Mouse (Mus musculus) hindbrain, embryonic 11.5 days (tissue): Measurements from ENCODE around the gene Myl6b. TPM values are rescaled to one million over a fixed set of nuclear protein-coding genes. Genes with fewer than 3 reads are reported as not detected.

ENCODE experiments used
- ATAC-seq: fragments of 200-750 bp; cut with Nextera tagmentation; 2 replicates; pipeline ENCODE4 v1.8.0; 2017; ENCODE audit warnings: mild to moderate bottlenecking, moderate TSS enrichment, moderate library complexity; ENCODE audit not compliant: low FRiP score
- DNase-seq: peaks from one replicate; pipeline ENCODE4 v3.0.0-alpha.2; 2015; ENCODE audit warnings: low spot score
- H3K27ac ChIP-seq: fragments of 300-500 bp; sonication (generic); 2 replicates; pipeline ENCODE4 v1.5.1; 2014; ENCODE audit warnings: mild to moderate bottlenecking, low read depth, low read length
- H3K27me3 ChIP-seq: fragments of 300-500 bp; sonication (generic); 2 replicates; pipeline ENCODE4 v1.6.1; 2014; ENCODE audit warnings: mild to moderate bottlenecking, low read length, moderate library complexity, mixed read lengths; ENCODE audit not compliant: control insufficient read depth, insufficient read depth
- H3K36me3 ChIP-seq: fragments of 300-500 bp; sonication (generic); 2 replicates; pipeline ENCODE4 v1.6.1; 2014; ENCODE audit warnings: mild to moderate bottlenecking, low read length, moderate library complexity, mixed read lengths; ENCODE audit not compliant: control insufficient read depth, insufficient read depth
- H3K4me1 ChIP-seq: fragments of 300-500 bp; sonication (generic); replicated peaks from 2 replicates; pipeline ENCODE4 v1.6.1; 2014; ENCODE audit warnings: low read length, mixed read lengths; ENCODE audit not compliant: control insufficient read depth, insufficient read depth
- H3K4me2 ChIP-seq: fragments of 300-500 bp; sonication (generic); replicated peaks from 2 replicates; pipeline ENCODE4 v1.6.1; 2014; ENCODE audit warnings: mild to moderate bottlenecking, low read depth, low read length
- H3K4me3 ChIP-seq: fragments of 300-500 bp; sonication (generic); 2 replicates; pipeline ENCODE4 v1.5.1; 2014; ENCODE audit warnings: low read depth, low read length
- H3K9ac ChIP-seq: fragments of 300-500 bp; sonication (generic); 2 replicates; pipeline ENCODE4 v1.6.1; 2014; ENCODE audit warnings: low read depth, low read length
- H3K9me3 ChIP-seq: fragments of 300-500 bp; sonication (generic); 2 replicates; pipeline ENCODE4 v1.6.1; 2016; ENCODE audit warnings: low read length; ENCODE audit not compliant: control insufficient read depth
- WGBS: fragments of 180-500 bp; shearing (Covaris S2); extraction: QIAGEN DNeasy Blood & Tissue Kit; methylation state at CpG from one replicate; pipeline ENCODE4 v1.1.7; 2014; 5-methylcytosine and 5-hydroxymethylcytosine counted together
- polyA plus RNA-seq: library from polyadenylated mRNA; unstranded; fragments of >200 nt; fragmentation: Nextera tagmentation; extraction: Ambion mirVana; gene quantifications from 2 replicates; pipeline ENCODE4 v1.2.1, GENCODE M21; 2014

Myl6b gene
- polyA plus RNA-seq = 3.3 and 4.2 TPM in 2 replicates

- WGBS = under 1% methylated on average over 27 of the region's 27 CpGs
- Histone ChIP-seq H3K4me3 (peak within 1 kb of the TSS; percentile 52), H3K36me3 (no peaks in the 10 kb centered on the region; the same call in 1 of the 2 replicates)
These were observed at the start of gene Myl6b for GRCm38 (mm10) chr10:128498590-128498989. Gene Myl6b (minus strand): TSS chr10:128498685.

DNA sequence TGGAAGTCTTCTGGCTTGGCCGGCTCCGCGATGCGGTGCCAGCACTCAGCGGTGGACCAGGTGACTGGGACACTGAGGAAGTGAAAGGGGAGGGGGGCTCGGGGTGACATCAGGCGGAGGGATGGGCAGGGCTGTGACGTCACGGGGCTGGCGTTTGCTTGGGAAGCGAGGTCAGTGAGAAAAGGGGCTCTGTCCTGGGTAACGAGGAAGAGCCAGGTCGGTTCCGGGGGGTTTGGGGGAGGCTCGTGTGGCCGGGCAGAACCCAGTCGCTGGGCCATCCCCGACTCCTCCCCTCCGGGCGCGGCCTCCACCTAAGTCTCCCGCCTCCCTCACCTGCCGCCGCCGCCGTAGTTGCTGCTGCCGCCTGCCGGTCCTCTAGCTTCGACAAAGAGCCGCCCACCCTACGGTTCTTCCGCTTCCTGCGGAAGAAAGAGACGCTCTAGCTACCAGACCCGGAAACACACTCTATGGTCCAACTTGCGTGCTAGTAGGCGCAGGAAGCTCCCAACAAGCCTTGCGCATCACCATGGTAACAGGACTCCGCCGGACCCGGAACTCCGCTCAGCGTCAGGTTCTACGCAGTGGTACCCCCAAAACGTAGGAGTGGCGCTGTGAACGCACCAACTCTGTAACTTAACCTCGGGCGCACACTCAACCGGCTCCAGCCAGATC, 49.0 kb upstream of the Myl6b start, which contains the start of gene Zc3h10:
TSS of gene Zc3h10 (minus strand) at position 414 of the 672 bp plus-strand sequence.
- Histone ChIP-seq H3K27ac (peak within 1 kb of the TSS; percentile 90), H3K4me2 (peak within 1 kb of the TSS; percentile 81), H3K27me3 (no peaks in the 10 kb centered on the region), H3K4me1 (peaks cover 2% of the 10 kb centered on the region; the same call in 1 of the 2 replicates), H3K36me3 (peaks cover 11% of the 10 kb centered on the region), H3K4me3 (peak within 1 kb of the TSS; percentile 79), H3K9ac (peak within 1 kb of the TSS; percentile 91), H3K9me3 (no peaks in the 10 kb centered on the region)
- ATAC-seq (peak; percentile 91), DNase-seq (peak; percentile 93)
- WGBS = under 1% methylated on average over 46 of the region's 50 CpGs

More at GRCm38 (mm10) chr10:128498590-128498989, at the start of gene Myl6b:
- DNase-seq (peak; percentile 95), ATAC-seq (peak; percentile 86)
- H3K4me1 ChIP-seq = peaks cover 9% of the 10 kb centered on the region
- peak within 1 kb of the TSS; percentile 70 for H3K27ac ChIP-seq
- H3K27me3 ChIP-seq = no peaks in the 10 kb centered on the region; the same call in 1 of the 2 replicates
- peak within 1 kb of the TSS; percentile 61 for H3K9ac ChIP-seq
- no peaks in the 10 kb centered on the region for H3K9me3 ChIP-seq
- peak within 1 kb of the TSS; percentile 69 for H3K4me2 ChIP-seq

DNA sequence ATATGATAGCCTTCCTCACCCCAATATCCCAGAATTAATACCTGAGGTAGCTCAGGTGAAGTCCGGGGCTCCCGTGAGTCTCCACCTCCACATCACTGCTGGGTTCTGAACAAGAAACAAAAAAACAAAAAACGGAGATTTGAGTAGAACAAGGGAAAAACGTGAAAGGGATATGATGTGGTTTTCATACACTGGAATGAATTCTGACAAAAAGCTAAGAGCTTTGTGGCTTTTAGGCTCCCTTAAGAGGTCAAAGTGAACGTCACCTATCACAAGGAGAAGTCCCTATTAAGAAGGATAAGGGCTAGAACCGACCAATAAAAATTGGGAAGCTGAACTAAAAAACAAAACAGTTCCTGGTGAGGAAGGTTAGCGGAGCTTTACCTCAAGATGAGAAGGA, 48.3 kb upstream of the Myl6b start:
- peak overlapping the region; percentile 79 for H3K4me3 ChIP-seq
- peaks cover 2% of the 10 kb centered on the region; the same call in 1 of the 2 replicates for H3K4me1 ChIP-seq
- no peaks in the 10 kb centered on the region for H3K9me3 ChIP-seq
- H3K27ac ChIP-seq = 0 out of 2 replicates have a peak overlapping the region, but pooled peaks have one; percentile 90
- no peaks in the 10 kb centered on the region for H3K27me3 ChIP-seq
- ATAC-seq (no peak), DNase-seq (peak; percentile 10)
- peak overlapping the region; percentile 81 for H3K4me2 ChIP-seq
- peak overlapping the region; percentile 76 for H3K9ac ChIP-seq
- H3K36me3 ChIP-seq = peaks cover 11% of the 10 kb centered on the region
- WGBS = 21% methylated on average over 7 of the region's 7 CpGs

GRCm38 (mm10) chr10:128546361-128546760, 47.9 kb upstream of the Myl6b start:
- 18% methylated on average over 4 of the region's 4 CpGs for WGBS
- ATAC-seq = no peak

DNA sequence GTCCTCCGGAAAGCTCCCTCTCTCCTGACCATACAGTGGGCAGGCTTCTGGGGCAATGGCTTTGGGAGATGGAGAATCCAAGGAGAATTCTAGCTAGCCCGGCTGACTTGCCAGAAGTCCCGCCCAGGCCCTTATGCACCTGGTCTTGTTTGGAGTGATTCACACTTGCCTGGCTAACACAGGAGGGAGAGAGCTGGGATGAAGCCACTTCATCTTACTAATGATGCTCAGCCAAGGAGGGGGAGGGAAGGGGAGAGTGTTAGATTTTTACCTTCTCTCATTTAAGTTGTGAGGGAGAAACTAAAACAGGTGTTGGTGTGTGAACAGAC, 47.0 kb upstream of the Myl6b start:
- 92% methylated on average over 3 of the region's 3 CpGs for WGBS
- no peak overlapping the region for H3K9ac ChIP-seq
- peaks cover 2% of the 10 kb centered on the region; the same call in 1 of the 2 replicates for H3K4me1 ChIP-seq
- no peak overlapping the region for H3K4me3 ChIP-seq
- ATAC-seq (no peak), DNase-seq (no peak)
- H3K36me3 ChIP-seq = peaks cover 11% of the 10 kb centered on the region
- H3K9me3 ChIP-seq = no peaks in the 10 kb centered on the region
- no peak overlapping the region for H3K4me2 ChIP-seq
- H3K27me3 ChIP-seq = no peaks in the 10 kb centered on the region
- H3K27ac ChIP-seq = no peak overlapping the region

More at GRCm38 (mm10) chr10:128546361-128546760, 47.9 kb upstream of the Myl6b start:
- Histone ChIP-seq H3K36me3 (peaks cover 11% of the 10 kb centered on the region), H3K27me3 (no peaks in the 10 kb centered on the region), H3K4me2 (peak overlapping the region; percentile 81), H3K9ac (peak overlapping the region; percentile 76; the same call in 1 of the 2 replicates), H3K27ac (0 out of 2 replicates have a peak overlapping the region, but pooled peaks have one; percentile 90), H3K4me1 (peaks cover 2% of the 10 kb centered on the region; the same call in 1 of the 2 replicates), H3K9me3 (no peaks in the 10 kb centered on the region), H3K4me3 (peak overlapping the region; percentile 79)
- peak; percentile 49 for DNase-seq

DNA sequence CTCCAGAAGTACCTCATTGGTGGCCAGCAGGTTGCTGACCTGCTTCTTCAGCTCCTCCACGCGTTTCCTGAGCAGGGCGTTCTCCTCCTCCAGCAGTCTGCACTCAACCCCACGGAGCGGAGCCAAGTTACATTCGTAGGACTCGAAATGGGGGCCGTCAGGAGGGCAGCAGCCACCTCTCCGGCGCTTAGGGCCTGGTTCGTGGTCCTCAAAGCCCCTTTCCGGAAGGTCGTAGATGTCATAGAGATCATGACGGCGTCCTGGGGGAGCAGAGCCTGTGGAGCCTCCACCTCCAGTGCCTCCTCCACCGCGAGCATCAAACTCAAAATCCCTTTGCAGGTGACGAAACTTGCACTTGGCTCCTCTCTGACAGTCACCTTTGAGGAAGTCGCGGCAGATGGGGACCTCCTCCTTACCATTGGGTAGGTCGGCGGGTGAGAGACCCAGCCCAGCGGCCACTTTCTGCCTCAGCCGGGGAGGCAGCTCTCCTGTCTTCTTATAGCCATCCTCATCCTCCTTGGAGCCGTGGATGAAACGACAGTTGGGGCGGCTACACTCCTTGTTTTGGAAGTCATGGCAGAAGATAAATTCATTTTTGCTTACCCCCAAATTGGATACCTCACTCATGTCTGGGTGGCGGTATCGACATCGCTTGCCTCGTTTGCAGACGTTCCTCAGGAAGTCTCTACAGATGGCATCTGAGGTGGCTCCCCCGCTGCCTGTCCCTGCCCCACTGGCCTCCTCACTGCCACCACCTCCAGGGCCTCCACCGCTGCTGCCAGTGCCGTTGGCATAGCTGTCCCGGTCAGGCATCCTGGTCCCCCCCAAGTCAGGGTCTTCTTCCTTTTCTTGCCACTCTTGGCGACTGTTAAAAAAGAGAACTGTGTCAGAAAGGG, 46.4 kb upstream of the Myl6b start:
- 95% methylated on average over 37 of the region's 37 CpGs for WGBS
- no peak overlapping the region for H3K4me2 ChIP-seq
- peaks cover 2% of the 10 kb centered on the region; the same call in 1 of the 2 replicates for H3K4me1 ChIP-seq
- H3K9me3 ChIP-seq = no peaks in the 10 kb centered on the region
- peaks cover 11% of the 10 kb centered on the region for H3K36me3 ChIP-seq
- no peak overlapping the region for H3K4me3 ChIP-seq
- DNase-seq (no peak), ATAC-seq (no peak)
- no peaks in the 10 kb centered on the region for H3K27me3 ChIP-seq
- no peak overlapping the region for H3K27ac ChIP-seq
- H3K9ac ChIP-seq = no peak overlapping the region

GRCm38 (mm10) chr10:128544151-128544657, 45.7 kb upstream of the Myl6b start:
- no peak overlapping the region for H3K27ac ChIP-seq
- H3K4me1 ChIP-seq = peaks cover 2% of the 10 kb centered on the region; the same call in 1 of the 2 replicates
- no peak for DNase-seq
- 97% methylated on average over 15 of the region's 15 CpGs for WGBS
- H3K4me3 ChIP-seq = no peak overlapping the region
- no peak overlapping the region for H3K9ac ChIP-seq
- H3K9me3 ChIP-seq = no peaks in the 10 kb centered on the region
- no peaks in the 10 kb centered on the region for H3K27me3 ChIP-seq
- H3K36me3 ChIP-seq = peaks cover 11% of the 10 kb centered on the region
- no peak overlapping the region for H3K4me2 ChIP-seq
- ATAC-seq = no peak

DNA sequence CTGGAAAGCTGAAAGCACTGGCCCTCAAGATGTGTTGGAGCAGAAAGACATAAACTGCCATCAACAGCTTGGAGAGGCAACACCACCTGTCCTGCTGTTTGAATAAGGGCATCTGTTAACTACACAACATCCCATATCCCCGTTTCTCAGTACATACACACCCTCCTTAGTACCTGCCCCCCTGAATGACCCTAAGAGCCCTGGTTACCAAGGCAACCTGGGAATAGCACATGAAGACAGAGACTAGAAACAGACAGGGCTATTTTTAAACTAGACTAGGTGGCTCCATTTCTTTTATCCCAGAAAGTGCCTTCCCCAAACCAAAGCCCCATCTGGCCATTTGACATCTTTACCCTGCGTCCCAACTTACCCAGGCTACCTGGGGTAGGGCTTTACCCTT, 44.6 kb upstream of the Myl6b start:
- H3K36me3 ChIP-seq = peaks cover 11% of the 10 kb centered on the region
- WGBS = 82% methylated on average over 2 of the region's 2 CpGs
- no peak overlapping the region for H3K9ac ChIP-seq
- no peak overlapping the region for H3K4me2 ChIP-seq
- H3K4me1 ChIP-seq = peaks cover 2% of the 10 kb centered on the region; the same call in 1 of the 2 replicates
- no peak overlapping the region for H3K27ac ChIP-seq
- no peak for ATAC-seq
- DNase-seq = no peak
- no peak overlapping the region for H3K4me3 ChIP-seq
- no peaks in the 10 kb centered on the region for H3K27me3 ChIP-seq
- no peaks in the 10 kb centered on the region for H3K9me3 ChIP-seq
